Mouse (Mus musculus) yolk sac, embryonic 10.5 days (tissue): ENCODE results near the gene Vmn1r85.
"Not testable (repeated sequence)": the region's sequence is repeated elsewhere in the genome, so short reads cannot be mapped to it uniquely, and the experiment has no call there.

Experiments used
- DNase-seq: peaks from one replicate; pipeline ENCODE4 v3.0.0-alpha.2; 2017; ENCODE audit warnings: low spot score

The Vmn1r85 gene

GRCm38 (mm10) chr7:13095073-13095472, at the start of gene Vmn1r85:
Gene Vmn1r85 (minus strand): TSS chr7:13095173.
- no peak for DNase-seq

GRCm38 (mm10) chr7:13140057-13140456, 45.1 kb upstream of the Vmn1r85 start, which contains the start of gene Vmn1r87:
Gene Vmn1r87 (minus strand): TSS chr7:13140157.
- DNase-seq, result no peak

GRCm38 (mm10) chr7:13137340-13137739, 42.4 kb upstream of the Vmn1r85 start:
- no peak for DNase-seq

- no peak for DNase-seq
These were observed 36.9 kb upstream of the Vmn1r85 start for GRCm38 (mm10) chr7:13131856-13132255.

GRCm38 (mm10) chr7:13123554-13124153, 28.7 kb upstream of the Vmn1r85 start:
- not testable (repeated sequence) for DNase-seq

GRCm38 (mm10) chr7:13119817-13120216, 24.8 kb upstream of the Vmn1r85 start, which contains the start of gene Vmn1r86:
Gene Vmn1r86 (minus strand): TSS chr7:13119917.
- no peak for DNase-seq

GRCm38 (mm10) chr7:13072293-13072692, 22.7 kb downstream of the Vmn1r85 start:
- no peak for DNase-seq

GRCm38 (mm10) chr7:13063399-13063798, 31.6 kb downstream of the Vmn1r85 start:
- not testable (repeated sequence) for DNase-seq

- DNase-seq, result no peak
These were observed 35.4 kb downstream of the Vmn1r85 start for GRCm38 (mm10) chr7:13059536-13059935.

- DNase-seq, result no peak
These were observed 37.9 kb downstream of the Vmn1r85 start for GRCm38 (mm10) chr7:13056913-13057700.

- DNase-seq, result peak; percentile 96
These were observed 40.5 kb downstream of the Vmn1r85 start, which contains the start of gene Mzf1 for GRCm38 (mm10) chr7:13054287-13055010. Gene Mzf1 (minus strand): TSS chr7:13054764.

- no peak for DNase-seq
These were observed 41.0 kb downstream of the Vmn1r85 start for GRCm38 (mm10) chr7:13053961-13054286.

GRCm38 (mm10) chr7:13053501-13053900, 41.5 kb downstream of the Vmn1r85 start:
- no peak for DNase-seq

- DNase-seq, result no peak
These were observed 42.0 kb downstream of the Vmn1r85 start for GRCm38 (mm10) chr7:13053001-13053400.

- peak; percentile 56 for DNase-seq
These were observed 48.9 kb downstream of the Vmn1r85 start for GRCm38 (mm10) chr7:13046084-13046483.

GRCm38 (mm10) chr7:13044254-13044625, 50.7 kb downstream of the Vmn1r85 start:
- DNase-seq, result no peak

GRCm38 (mm10) chr7:13043445-13044253, 51.3 kb downstream of the Vmn1r85 start:
- DNase-seq, result no peak

GRCm38 (mm10) chr7:13043120-13043444, 51.9 kb downstream of the Vmn1r85 start:
- DNase-seq, result no peak

GRCm38 (mm10) chr7:13042511-13042910, 52.5 kb downstream of the Vmn1r85 start:
- no peak for DNase-seq

- DNase-seq, result no peak
These were observed 53.7 kb downstream of the Vmn1r85 start for GRCm38 (mm10) chr7:13041256-13041655.

- DNase-seq, result no peak
These were observed 55.8 kb downstream of the Vmn1r85 start for GRCm38 (mm10) chr7:13039181-13039580.

- no peak for DNase-seq
These were observed 56.3 kb downstream of the Vmn1r85 start for GRCm38 (mm10) chr7:13038621-13039169.
